Mouse (Mus musculus) left cerebral cortex, postnatal 25 days (tissue): ENCODE data around the gene Tmem82. TPM values are rescaled to one million over a fixed set of nuclear protein-coding genes. Genes with fewer than 3 reads are reported as not detected.

Experiments used
- DNase-seq, 2 experiments: peaks; one replicate each; pipeline ENCODE4 v3.0.0; 2022; ENCODE audit warnings: low spot score in 2 of 2, mixed read lengths in 1 of 2
- intact Hi-C: fragments of 180-260 bp; cut with DNase I; formaldehyde crosslinking; loops from one replicate; pipeline ENCODE4 v1.15.1; 2025
- total RNA-seq, 2 experiments: library from RNA; stranded (reverse); gene quantifications; 2 replicates each; pipeline ENCODE4 v1.2.3; 2021

Tmem82 gene
- total RNA-seq, 2 experiments from 2014 or later = 0.85 TPM

- no peak for DNase-seq
- intact Hi-C loops = no loop called here
Observed at GRCm38 (mm10) chr4:141641961-141642811, 23.8 kb upstream of the Tmem82 start.

- no peak for DNase-seq
- intact Hi-C loops = no loop called here
Observed at GRCm38 (mm10) chr4:141641353-141641771, 22.9 kb upstream of the Tmem82 start.

- intact Hi-C loops = no loop called here
- no peak for DNase-seq
Observed at GRCm38 (mm10) chr4:141639474-141639873, 21.0 kb upstream of the Tmem82 start.

- DNase-seq = no peak
- intact Hi-C loops = no loop called here
Observed at GRCm38 (mm10) chr4:141636693-141637092, 18.3 kb upstream of the Tmem82 start.

- no peak for DNase-seq
- intact Hi-C loops = no loop called here
Observed at GRCm38 (mm10) chr4:141635991-141636390, 17.6 kb upstream of the Tmem82 start.

- DNase-seq = no peak
- intact Hi-C loops = no loop called here
Observed at GRCm38 (mm10) chr4:141632111-141632873, 13.9 kb upstream of the Tmem82 start.

GRCm38 (mm10) chr4:141631250-141631649 lies 12.8 kb upstream of the Tmem82 start:
- no peak for DNase-seq
- intact Hi-C loops = no loop called here

- DNase-seq = no peak
- intact Hi-C loops = no loop called here
Observed at GRCm38 (mm10) chr4:141630021-141630420, 11.6 kb upstream of the Tmem82 start.

- intact Hi-C loops = no loop called here
- DNase-seq = no peak
Observed at GRCm38 (mm10) chr4:141628661-141629060, 10.2 kb upstream of the Tmem82 start.

GRCm38 (mm10) chr4:141627502-141627901 lies 9.1 kb upstream of the Tmem82 start:
- intact Hi-C loops = no loop called here
- no peak for DNase-seq

- no peak for DNase-seq
- intact Hi-C loops = no loop called here
Observed at GRCm38 (mm10) chr4:141625774-141626550, 7.5 kb upstream of the Tmem82 start.

GRCm38 (mm10) chr4:141624983-141625773 lies 6.7 kb upstream of the Tmem82 start:
- intact Hi-C loops = no loop called here
- DNase-seq = peak; percentile 30 to 35

- no peak for DNase-seq
- intact Hi-C loops = no loop called here
Observed at GRCm38 (mm10) chr4:141624134-141624533, 5.7 kb upstream of the Tmem82 start.

- intact Hi-C loops = no loop called here
- DNase-seq = no peak
Observed at GRCm38 (mm10) chr4:141623666-141624065, 5.2 kb upstream of the Tmem82 start, which contains the start of gene Slc25a34. Gene Slc25a34, minus strand, starts transcription at chr4:141623821.

- intact Hi-C loops = no loop called here
- DNase-seq = no peak
Observed at GRCm38 (mm10) chr4:141623037-141623436, 4.6 kb upstream of the Tmem82 start.

GRCm38 (mm10) chr4:141622580-141622979 lies 4.1 kb upstream of the Tmem82 start:
- intact Hi-C loops = no loop called here
- no peak for DNase-seq

- intact Hi-C loops = no loop called here
- DNase-seq = no peak
Observed at GRCm38 (mm10) chr4:141622091-141622490, 3.7 kb upstream of the Tmem82 start.

GRCm38 (mm10) chr4:141621297-141621696 lies 2.9 kb upstream of the Tmem82 start:
- intact Hi-C loops = no loop called here
- DNase-seq = no peak

- intact Hi-C loops = loop anchor here (5.0 kb wide), 1 partner anchor 228 kb away; the partner anchor contains the start of gene Ctrc
- no peak for DNase-seq
Observed at GRCm38 (mm10) chr4:141619299-141619883, 958 bp upstream of the Tmem82 start.
